Mouse (Mus musculus) v-Abl transformed pro-B cells (cell line): ENCODE results near the gene Chn1.

Source experiments
- in situ Hi-C, 2 experiments: fragments of 400-800 bp; cut with MboI; formaldehyde crosslinking; loops; one replicate each; pipeline ENCODE4 v1.15.1; 2025; ENCODE audit not compliant: unreplicated experiment in 2 of 2

Chn1 gene

GRCm38 (mm10) chr2:73654059-73654891, 120.9 kb downstream of the Chn1 start:
- in situ Hi-C loops, result no loop called here

GRCm38 (mm10) chr2:73637688-73638087, 137.5 kb downstream of the Chn1 start:
- in situ Hi-C loops, result no loop called here

- in situ Hi-C loops, result no loop called here
Measured at GRCm38 (mm10) chr2:73636387-73636786, 138.8 kb downstream of the Chn1 start.

GRCm38 (mm10) chr2:73631816-73632215, 143.3 kb downstream of the Chn1 start:
- in situ Hi-C loops, result no loop called here

GRCm38 (mm10) chr2:73618486-73619052, 156.6 kb downstream of the Chn1 start:
- in situ Hi-C loops, result no loop called here

- in situ Hi-C loops, result no loop called here
Measured at GRCm38 (mm10) chr2:73616434-73617057, 158.6 kb downstream of the Chn1 start.

GRCm38 (mm10) chr2:73615456-73615855, 159.7 kb downstream of the Chn1 start:
- in situ Hi-C loops, result no loop called here

GRCm38 (mm10) chr2:73614303-73614702, 160.8 kb downstream of the Chn1 start:
- in situ Hi-C loops, result no loop called here

GRCm38 (mm10) chr2:73612941-73613340, 162.2 kb downstream of the Chn1 start:
- in situ Hi-C loops, result no loop called here

GRCm38 (mm10) chr2:73612367-73612914, 162.7 kb downstream of the Chn1 start:
- in situ Hi-C loops, result no loop called here

- in situ Hi-C loops, result no loop called here
Measured at GRCm38 (mm10) chr2:73611798-73612197, 163.3 kb downstream of the Chn1 start.

- in situ Hi-C loops, result no loop called here
Measured at GRCm38 (mm10) chr2:73609724-73610210, 165.4 kb downstream of the Chn1 start.

GRCm38 (mm10) chr2:73609067-73609723, 166.0 kb downstream of the Chn1 start:
- in situ Hi-C loops, result no loop called here

- in situ Hi-C loops, result no loop called here
Measured at GRCm38 (mm10) chr2:73608391-73608790, 166.8 kb downstream of the Chn1 start.

- in situ Hi-C loops, result no loop called here
Measured at GRCm38 (mm10) chr2:73607609-73608008, 167.5 kb downstream of the Chn1 start.

- in situ Hi-C loops, result no loop called here
Measured at GRCm38 (mm10) chr2:73607146-73607545, 168.0 kb downstream of the Chn1 start.

- in situ Hi-C loops, result no loop called here
Measured at GRCm38 (mm10) chr2:73606616-73607015, 168.5 kb downstream of the Chn1 start.

GRCm38 (mm10) chr2:73605077-73605476, 170.1 kb downstream of the Chn1 start:
- in situ Hi-C loops, result no loop called here

GRCm38 (mm10) chr2:73604579-73604978, 170.6 kb downstream of the Chn1 start:
- in situ Hi-C loops, result no loop called here

GRCm38 (mm10) chr2:73600650-73601049, 174.5 kb downstream of the Chn1 start:
- in situ Hi-C loops, result no loop called here

- in situ Hi-C loops, result loop anchor here in 1 of 2 experiments (25.0 kb wide), 1 partner anchor 690 kb away; no protein-coding TSS in a partner anchor
Measured at GRCm38 (mm10) chr2:73597772-73598171, 177.4 kb downstream of the Chn1 start.
